Mouse (Mus musculus): ENCODE data around the gene Ptgir.
A peak's percentile ranks its signal among the peaks of the same experiment; 100 is the strongest.

The Ptgir gene

DNA sequence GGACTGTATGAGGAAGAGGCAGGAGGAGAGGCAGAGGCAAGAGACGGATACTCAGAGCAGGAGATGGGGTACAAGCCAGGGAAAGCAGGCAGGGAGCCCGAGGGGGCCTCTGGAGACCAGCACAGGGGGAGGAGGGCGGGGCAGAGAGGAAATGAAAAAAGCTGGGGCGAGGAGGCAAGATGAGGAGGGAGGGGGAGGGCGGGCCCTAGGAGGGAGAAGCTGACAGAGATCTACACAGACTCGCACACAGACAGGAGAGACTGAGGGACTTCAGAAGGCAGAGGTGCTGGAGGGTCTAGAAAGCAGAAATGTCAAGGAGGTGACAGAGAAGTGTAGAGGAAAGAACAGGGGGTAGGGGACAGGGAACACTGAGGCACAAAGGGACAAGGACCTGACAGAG is at the start of gene Ptgir:
TSS of gene Ptgir (plus strand) at position 210 of the 400 bp plus-strand sequence.
- DNase-seq = no peak

DNA sequence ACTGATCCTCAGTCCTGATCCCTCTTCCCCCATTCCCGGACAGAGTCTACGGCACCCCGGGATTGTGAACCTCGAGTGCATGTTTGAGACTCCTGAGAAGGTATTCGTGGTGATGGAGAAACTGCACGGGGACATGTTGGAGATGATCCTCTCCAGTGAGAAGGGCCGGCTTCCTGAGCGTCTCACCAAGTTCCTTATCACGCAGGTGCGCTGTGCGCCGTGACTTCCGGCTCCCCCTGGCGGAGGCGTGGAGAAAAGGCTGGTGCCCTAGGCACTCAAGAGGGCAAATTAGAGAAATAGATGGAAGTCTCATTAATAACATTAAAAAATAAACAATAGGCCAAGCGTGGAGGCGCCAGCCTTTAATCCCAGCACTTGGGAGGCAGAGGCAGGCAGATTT is 48.0 kb upstream of the Ptgir start:
- peak in 1 of 2 experiments; percentile 52 for DNase-seq

DNA sequence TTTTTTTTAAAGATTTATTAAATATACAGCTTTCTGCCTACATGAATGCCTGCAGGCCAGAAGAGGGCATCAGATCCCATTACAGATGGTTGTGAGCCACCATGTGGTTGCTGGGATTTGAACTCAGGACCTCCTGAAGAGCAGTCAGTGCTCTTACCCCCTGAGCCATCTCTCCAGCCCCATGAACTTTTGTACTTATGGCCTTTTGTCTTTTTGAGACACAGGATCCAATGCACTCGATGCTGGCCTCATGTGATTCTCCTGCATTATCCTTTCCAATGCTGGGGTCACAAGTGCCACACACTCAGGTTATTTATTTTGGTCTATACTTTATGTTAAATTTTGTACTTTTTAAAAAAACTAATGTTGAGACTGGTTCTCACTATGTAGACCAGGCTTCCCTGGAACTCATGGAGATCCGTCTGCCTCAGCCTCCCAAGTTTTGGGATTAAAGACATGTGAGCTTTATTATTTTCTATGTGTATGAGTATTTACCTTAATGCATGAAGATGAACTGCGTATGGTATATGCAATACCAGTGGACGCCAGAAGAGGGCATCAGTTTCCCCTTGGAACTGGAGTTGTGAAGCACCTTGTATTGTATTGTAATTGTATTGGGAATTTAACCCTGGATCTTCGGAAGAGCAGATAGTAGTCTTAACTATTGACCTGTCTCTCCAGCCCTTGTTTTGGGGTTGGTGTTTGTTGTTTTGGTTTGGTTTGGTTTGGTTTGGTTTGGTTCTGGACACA is 46.2 kb upstream of the Ptgir start:
- peak in 1 of 2 experiments; percentile 57 for DNase-seq

DNA sequence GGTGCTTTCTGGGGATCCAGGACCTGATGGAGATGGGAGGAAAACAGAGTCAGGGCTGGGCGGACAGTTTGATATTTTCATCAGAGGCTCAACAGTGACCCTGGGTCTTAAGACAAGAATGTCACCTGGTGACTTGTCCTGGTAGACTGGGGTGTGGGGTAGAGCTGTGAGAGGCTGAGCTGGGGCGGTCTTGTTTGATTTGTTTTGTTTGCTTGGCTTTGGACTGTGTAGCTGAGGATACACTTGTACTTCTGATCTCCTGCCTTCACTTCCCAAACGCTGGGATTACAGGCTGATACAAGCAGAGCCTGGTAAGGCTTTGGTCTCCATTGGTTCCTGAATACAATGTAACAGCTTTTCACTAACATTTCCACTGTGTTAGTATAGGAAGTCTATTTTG is 38.8 kb upstream of the Ptgir start:
- DNase-seq = no peak

DNA sequence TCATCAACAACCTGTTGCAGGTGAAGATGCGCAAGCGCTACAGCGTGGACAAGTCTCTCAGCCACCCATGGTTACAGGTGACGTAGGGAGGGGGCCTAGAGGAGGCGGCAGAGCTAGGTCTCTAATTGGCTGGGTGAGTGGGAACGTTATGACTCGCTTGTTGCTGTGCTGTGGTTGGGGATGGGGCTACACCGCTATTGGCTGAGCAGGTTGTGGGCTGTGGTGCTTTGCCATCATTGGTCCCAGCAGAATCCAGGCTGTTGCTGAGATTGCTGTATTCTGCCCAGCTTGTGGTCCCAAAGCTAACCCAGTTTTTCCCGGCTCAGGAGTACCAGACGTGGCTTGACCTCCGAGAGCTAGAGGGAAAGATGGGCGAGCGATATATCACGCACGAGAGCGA is 36.8 kb upstream of the Ptgir start:
- DNase-seq = no peak

DNA sequence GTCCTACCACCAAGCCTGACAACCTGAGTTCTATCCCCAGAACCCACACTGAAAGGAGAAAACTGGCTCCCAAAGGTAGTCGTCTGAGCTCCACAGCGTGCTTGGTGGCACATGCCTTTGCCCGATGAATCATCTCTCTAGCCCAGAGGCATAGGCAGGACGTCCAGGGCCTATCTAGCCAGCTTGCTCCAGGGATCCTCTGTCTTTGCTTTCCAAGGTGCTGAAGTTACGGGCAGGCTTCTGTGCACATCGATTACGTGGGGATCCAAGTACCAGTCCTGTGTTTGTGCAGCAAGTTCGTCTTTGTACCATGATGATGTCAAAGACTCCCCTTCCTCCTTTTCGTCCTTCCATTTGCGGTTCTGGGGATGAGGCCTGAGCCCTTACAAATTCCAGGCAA is 34.7 kb upstream of the Ptgir start:
- no peak for DNase-seq

DNA sequence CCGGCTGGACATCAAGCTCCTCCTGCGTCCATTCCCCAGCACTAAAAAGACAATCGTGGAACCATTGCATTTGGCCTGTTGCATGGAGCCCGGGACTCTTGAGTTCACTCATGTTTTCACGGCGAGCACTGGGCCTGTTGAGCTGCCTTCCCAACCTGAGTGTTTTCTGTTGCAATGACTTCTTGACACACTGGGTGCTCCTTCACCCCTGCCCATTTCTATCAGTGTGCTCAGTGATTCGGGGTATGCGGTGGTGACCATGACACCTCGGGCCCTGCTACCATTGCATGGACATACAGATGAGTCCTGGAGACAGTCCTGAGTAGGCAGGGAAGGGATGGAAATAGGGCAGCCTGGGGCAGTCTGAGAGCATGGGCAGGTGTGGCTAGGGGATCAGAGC is 33.8 kb upstream of the Ptgir start:
- no peak for DNase-seq

DNA sequence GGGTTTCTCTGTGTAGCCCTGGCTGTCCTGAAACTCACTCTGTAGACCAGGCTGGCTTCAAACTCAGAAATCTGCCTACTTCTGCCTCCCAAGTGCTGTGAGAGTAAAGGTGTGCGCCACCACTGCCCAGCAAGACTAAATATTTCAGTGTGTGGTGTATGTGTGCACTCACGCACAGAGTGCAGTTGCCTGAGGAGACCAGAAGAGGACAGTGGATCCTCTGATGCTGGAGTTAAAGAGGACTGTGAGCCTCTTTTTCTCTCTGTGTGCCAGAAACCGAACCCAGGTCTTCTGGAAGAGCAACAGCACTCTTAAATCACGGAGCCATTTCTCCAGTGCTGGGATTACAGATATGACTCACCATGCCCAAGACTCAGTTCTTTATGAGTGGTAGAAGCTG is 32.9 kb upstream of the Ptgir start:
- DNase-seq = no peak

DNA sequence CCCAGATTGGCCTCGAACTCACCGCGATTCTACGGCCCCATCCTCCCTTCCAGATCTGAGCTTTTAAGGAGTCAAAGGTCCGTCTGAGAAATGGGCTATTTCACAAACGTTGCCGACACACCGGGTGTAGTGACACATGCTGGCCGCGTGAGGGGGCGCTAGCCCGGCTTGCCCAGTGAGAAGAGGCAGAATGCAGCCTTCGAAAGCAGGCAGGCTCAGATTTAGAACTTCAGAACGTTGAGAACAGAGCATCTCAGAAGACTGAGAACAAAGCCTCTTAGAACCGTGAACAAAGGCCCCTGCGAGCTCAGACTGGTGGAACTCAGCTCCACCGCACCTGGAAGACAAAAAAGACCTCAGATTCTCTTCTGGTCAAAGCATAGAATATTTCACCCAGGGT is 32.1 kb upstream of the Ptgir start:
- peak; percentile 63 to 69 for DNase-seq

DNA sequence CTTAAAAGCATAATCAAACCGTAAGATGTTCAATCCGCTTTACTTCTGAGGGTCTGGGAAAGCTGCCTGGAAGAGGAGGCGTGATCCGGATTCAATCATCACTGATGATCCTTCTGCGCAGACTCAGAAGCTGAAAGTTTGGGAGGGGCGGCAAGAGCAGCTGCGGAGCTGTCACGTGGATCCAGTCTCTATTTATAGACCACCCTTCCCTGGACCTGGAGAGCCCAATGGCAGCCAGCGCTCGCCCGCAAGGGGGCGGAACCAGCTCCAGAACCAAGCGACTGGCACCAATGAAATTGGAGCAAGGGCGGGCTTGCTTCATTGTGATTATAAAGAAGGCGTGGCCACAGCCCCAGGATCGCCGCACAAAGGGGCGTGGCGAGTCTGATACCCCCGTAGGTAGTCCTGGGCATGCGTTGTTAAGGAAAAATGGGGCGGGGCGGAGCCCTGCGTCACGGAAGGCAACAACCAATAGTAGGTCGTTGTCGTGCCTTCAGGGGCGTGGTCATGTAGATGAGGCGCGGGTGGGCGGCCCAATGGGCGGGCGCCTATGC is 31.5 kb upstream of the Ptgir start:
- DNase-seq = peak; percentile 100

DNA sequence AGATGAGACGGTGACA is 31.2 kb upstream of the Ptgir start, which contains the start of gene Dact3:
TSS of gene Dact3 (plus strand) at position 8 of the 16 bp plus-strand sequence.
- no peak for DNase-seq

DNA sequence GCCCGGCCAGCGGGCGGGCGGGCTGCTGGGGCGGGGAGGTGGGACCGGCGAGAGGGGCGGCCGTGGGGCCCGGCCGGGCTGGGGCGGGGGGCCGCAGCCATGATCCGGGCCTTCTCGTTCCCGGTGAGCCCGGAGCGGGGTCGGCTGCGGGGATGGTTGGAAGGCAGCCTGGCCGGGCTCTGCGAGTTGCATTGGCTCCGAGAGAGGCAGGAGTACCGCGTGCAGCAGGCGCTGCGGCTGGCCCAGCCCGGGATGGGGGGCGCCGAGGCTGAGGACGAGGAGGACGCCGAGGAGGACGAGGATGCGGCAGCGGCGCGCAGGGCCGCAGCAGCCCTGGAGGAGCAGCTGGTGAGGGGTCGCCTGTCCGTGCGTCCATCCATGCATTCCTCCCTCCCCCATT is 31.0 kb upstream of the Ptgir start:
- DNase-seq = no peak

DNA sequence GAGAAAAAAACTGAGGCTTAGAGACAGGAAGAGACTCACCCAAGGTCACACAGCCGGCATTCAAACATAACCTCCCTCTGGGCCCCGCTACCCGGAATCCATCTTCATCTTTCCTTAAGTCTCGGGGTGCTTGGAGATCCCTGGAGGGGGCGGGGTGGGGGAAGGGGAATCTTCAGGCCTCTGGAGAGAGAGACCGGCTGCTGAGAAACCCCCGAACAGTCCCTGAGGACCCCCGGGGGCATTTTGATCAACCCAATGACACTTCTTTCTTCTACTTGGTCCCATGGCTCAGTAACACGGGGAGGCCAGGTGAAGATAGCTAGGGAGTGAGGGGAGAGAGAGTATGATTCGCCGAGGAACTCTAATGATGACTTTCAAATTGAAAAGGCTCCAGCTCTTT is 30.3 kb upstream of the Ptgir start:
- no peak for DNase-seq

DNA sequence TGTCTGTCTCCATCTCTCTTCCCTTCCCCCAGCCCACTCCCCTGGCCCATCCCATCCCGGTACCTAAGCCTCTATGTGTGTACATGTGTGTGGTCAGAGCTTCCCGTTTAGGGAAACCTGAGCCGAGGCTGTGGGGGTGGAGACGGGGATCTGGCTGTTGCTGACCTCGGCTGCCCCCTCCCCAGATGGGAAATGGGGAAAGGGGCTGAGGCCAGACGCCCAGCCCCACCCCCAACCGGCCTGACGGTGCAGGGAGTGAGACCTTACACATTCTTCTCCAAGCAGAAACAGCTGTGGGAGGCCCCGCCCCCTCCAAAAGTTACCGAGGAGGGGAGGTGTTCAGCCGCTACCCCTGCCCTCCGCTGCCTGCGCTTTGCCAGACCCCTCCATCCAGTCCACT is 29.7 kb upstream of the Ptgir start:
- DNase-seq = no peak

DNA sequence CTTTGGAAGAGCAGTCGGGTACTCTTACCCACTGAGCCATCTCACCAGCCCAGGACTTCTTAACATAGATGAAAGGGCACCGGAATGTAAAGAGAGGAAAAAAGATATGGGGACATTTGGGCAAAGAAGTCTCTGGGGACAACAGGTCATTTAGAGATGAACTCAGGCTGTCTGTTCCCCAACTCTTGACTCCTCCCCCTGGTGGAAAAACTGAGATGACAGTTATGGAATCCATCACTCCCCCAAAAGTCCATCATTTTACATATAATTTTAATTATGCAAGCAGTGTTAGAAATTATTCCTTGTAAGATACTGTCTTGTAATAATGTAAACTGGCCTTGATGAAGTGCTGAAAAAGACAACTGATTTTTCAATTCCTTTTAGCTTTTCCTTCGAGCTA is 28.6 kb upstream of the Ptgir start:
- DNase-seq = no peak

DNA sequence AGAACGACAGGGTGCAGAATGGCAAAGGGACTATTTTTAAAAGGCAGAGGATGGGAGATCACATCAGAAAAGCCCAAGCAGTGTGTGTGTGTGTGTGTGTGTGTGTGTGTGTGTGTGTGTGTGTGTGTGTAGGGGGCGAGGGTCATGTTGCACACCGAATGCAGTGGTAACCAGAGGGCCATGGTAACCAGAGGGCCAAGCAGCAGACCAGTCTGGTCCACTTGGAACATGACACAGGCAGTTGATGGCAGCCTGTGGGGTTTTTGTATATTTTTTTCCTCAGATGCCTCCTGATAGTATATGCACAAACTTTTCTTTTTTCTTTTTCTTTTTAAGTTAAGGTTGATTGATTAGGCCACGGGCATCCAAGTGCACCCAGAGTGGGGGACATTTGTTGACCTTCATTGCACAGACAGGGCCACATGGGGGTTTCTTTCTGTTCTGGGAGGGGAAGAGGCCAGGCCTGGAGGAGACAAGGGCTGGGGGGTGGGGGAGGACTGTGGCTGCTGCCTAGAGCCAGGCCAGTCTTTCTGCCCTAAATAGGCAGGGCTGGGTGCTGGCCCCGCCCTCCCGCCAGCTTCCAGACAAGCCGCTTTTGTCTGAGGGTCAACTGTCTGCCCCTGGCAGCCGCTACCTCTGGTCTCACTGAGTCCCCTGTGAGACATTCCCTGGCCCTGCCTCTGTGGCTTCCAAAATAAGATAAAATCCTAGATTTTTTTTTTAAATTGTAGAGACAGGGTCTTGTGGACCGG is 26.3 kb upstream of the Ptgir start:
- no peak for DNase-seq

DNA sequence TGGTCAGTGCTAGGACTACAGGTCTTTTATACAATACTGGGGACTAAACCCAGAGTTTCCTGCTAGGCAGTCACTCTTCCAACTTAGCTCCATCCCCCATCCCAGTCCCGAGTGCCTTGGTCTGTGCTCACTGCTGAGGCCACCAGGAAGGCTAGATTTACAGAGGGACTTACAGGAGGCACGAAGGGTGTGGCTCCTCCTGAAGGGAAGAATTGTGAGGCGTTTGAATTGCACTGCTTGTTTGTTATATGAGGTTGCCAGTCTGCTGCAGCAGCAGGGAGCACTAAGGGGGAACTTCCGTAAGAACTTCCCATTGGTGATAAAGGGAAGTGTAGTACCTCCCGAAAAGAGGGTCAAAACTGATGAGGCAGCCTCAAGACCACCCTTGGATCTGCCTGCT is 25.7 kb upstream of the Ptgir start:
- DNase-seq = no peak

DNA sequence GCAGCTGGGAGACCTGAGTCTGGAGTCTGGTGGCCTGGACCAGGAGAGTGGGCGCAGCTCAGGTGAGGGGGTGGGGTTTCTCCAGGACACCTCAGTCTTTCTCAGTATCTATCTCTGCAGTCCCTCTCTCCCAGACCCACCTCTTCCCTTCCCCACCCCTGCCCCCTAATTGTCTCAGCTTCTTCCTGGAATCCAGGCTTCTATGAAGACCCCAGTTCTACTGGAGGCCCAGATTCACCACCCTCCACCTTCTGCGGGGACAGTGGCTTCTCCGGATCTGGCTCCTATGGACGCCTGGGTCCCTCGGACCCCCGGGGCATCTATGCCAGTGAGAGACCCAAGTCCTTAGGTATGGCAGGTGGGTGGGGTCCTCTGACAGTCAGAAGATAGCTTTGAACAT is 23.1 kb upstream of the Ptgir start:
- DNase-seq = no peak

DNA sequence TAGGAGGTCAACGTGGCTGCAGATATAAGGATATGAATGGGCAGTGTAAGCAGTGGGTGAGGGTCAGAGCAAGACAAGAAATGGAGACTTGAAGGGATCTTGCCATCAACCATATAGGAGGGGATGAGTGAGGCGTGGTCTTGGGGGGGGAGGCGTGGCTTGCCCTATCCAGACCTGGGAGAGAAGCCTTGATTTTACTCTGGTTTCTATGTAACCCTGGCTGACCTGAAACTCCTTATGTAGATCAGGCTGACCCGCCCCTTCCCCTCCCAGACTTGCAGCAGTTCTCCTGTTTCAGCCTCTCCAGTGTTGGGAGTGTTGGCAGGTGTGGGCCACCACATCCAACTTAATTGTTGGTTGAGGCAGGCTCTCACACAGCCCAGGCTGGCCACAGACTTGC is 22.0 kb upstream of the Ptgir start:
- DNase-seq = no peak

DNA sequence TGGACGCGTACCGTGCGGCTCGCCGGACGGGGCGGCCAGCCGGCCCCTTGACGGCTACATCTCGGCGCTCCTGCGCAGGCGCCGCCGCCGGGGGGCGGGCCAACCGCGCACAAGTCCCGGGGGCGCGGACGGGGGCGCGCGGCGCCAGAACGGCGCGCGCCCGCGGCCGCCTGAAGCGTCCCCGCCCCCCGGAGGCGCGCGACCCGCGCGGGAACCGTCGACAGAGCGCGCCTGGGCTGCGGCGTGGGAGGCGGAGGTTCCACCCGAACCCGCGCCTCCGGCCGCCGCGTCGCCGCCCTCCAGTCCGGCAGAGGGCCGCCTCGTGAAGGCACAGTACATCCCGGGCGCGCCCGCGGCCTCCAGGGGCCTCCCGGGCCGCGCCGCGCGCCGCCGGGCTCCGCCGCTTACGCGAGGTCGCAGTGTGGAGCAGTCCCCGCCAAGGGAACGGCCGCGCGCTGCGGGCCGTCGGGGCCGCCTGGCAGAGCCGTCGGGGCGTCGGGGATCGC is 21.0 kb upstream of the Ptgir start:
- DNase-seq = no peak

DNA sequence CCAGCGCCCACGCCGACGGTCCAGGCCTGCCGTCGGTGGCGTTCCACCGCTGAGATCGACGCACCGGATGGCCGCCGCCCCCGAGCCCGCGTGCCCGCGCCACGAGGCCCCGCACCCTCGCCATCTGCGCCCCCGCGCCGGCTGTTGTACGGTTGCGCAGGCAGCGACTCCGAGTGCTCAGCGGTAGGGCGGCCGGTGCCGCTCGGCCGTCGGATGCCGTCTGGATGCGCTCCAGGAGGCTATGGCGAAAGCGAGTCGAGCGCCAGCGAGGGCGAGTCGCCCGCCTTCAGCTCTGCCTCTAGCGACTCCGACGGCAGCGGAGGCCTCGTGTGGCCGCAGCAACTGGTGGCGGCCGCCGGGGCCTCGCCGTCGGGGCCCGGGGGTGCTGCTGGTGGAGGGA is 20.4 kb upstream of the Ptgir start:
- no peak for DNase-seq

DNA sequence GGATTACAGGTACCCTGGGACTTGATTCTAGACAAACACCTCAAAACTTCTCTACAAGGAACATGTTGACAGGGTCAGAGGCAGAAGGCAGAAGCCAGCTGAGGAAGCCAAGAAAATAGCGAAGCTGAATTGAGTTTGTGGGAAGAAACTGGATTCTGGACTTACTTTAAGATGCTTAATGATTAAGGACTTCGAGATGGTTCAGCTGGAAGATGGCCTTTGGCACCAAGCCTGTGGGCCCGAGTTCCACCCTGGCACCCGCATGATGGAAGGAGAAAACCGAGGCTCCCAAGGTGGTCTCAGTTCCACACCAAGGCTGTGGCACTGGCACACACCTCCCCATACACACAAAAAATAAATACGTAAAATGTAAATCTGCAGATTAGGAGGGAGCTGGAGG is 15.8 kb upstream of the Ptgir start:
- DNase-seq = no peak

DNA sequence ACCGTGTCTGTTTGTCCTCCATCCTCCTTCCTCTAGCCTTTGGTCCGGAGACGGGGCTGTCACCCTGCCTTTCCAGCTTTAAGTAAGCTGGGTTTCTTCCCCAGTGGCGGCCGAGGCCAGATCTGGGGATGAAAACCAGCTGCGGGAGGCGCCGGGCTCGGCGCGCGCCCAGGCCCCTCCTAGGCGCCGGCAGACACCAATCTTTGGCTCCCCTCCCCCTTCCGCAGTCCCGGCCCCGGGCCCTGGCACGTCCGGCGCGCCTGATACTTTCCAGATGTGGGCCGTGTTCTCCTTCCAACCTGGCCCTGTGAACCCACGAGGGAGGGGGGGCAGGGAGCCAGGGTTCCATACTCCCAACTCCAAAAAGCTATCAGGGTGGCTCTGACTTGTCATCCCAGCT is 15.3 kb upstream of the Ptgir start:
- DNase-seq = peak in 1 of 2 experiments; percentile 37

DNA sequence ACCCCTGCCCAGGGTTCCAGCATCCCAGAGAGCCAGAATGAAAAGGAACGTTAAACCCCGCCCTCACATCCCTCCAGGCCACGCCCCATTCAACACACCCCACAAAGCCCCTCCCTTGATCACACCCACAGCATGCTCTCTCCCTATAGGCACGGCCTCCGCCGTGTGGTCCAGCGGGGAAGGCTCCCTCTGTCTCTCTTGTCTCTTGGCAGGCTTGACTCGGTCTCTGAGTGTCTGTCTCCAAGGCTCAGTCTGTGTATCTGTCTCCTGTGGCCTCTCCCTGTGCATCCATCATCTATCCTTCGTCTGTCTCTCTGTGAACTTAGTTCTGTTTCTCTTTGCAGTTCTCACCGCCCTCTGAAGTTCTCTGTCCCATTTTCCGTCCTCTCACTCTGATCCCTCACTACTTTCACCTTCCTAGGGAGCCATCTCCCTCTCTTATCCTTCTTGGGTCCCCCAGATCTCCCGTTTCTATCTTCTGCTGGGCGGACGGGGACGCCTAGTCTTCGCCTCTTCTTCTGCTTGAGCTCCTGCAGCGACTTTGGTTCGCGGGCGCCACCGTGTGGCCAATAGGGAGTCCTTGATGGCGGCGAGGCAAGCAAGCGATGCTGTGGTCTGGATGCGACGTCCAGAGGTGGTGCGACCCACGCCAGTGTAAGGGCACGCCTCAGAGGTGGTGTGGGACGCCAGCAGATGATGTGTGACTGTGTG is 14.5 kb upstream of the Ptgir start, which contains the start of gene Gng8:
TSS of gene Gng8 (plus strand) at position 146 of the 711 bp plus-strand sequence.
- DNase-seq = peak; percentile 66 to 84

Data from kidney, adult 8-10 months (tissue).